Mouse (Mus musculus) liver, embryonic 14.5 days (tissue): ENCODE measurements around the gene R3hdm4.

Experiments
- CTCF ChIP-seq: IDR thresholded peaks from 2 replicates; pipeline ENCODE4 v1.5.1; 2016; ENCODE audit warnings: antibody characterized with exemption, low read depth, control low read depth
- EP300 ChIP-seq: IDR thresholded peaks from 2 replicates; pipeline ENCODE4 v1.6.1; 2016; ENCODE audit warnings: antibody characterized with exemption, low read depth

GRCm38 (mm10) chr10:79964727-79965126 lies 43.7 kb upstream of the R3hdm4 start:
- TF ChIP-seq CTCF (no peak), EP300 (no peak)
